Mouse (Mus musculus) left cerebral cortex, postnatal 10 days (tissue): ENCODE results near the gene Ceacam1. TPM values are rescaled to one million over a fixed set of nuclear protein-coding genes. Genes with fewer than 3 reads are reported as not detected.
"Not testable (repeated sequence)": the region's sequence is repeated elsewhere in the genome, so short reads cannot be mapped to it uniquely, and the experiment has no call there.

Experiments
- DNase-seq, 2 experiments: peaks; one replicate each; pipeline ENCODE4 v3.0.0; 2021 to 2022; ENCODE audit warnings: low spot score in 2 of 2, mixed read lengths in 1 of 2; ENCODE audit errors: extremely low spot score in 1 of 2
- intact Hi-C: fragments of 180-260 bp; cut with DNase I; formaldehyde crosslinking; loops from one replicate; pipeline ENCODE4 v1.15.1; 2025
- total RNA-seq, 2 experiments: library from RNA; stranded (reverse); gene quantifications; 2 replicates each; pipeline ENCODE4 v1.2.3; 2021

Ceacam1 gene
- total RNA-seq, 2 experiments from 2014 or later, result 1.1 to 1.8 TPM

DNA sequence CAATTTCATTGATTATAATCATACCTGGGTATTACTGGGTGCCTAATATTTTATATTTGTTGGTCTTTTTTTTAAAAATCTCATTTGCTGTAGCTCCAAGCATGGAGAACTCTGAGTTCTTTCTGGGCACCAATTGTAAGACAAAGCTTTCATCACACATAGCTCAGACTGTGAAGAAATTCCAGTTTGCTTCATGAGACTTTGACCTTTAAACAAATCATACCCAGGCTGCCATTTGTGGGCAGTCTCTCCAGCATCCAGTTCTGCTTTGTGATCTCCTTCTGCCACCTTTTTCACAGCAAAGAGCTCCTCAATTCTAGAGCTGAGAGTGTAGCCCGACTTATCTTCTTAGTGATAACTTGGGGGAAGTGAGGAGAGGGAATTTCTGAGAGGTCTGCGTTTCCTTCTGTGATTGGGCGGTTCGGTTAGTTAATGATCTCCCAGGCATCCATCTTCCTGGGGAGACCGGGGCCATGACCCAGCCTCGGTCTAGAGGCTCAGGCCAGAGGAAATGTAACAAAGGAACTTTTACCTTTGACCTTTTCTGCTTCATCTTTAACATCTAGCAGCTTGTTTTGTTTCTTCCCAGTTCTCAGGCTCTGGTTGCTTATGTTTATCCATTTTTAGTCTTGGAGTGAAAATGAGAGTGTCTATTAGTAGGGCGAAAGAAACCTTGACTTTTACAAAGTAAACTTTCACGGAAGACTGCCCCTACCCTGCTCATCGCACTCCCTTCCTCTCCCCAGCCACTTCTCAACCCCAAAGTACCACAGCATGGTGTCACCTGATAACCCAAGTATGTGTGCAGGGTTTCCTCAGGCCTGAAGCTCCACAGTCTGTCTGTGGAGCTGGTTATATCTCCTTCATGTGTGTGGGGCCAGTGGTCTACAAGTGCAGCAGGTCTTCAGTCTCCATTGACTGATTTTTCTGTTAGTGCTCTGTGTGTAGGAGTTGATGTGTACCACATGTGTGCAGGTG, 27.2 kb downstream of the Ceacam1 start:
- no peak for DNase-seq
- intact Hi-C loops, result no loop called here

DNA sequence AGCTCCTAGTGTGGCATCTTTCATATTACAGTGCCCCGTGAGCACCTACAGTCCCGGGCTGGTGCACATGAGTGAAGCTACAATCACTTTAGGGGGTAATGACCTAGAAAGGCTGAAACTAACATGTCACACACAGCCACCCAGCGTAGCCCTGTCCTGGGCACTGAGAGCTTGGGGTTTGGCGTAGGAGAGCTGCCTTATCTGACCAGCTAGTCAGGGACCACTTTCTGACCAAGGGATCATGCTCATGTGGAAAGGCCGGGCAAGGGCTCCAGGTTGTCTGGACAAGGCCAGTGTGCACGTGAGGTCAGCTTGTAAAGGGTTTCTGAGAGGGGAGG, 36.6 kb downstream of the Ceacam1 start:
- intact Hi-C loops, result no loop called here
- no peak for DNase-seq

DNA sequence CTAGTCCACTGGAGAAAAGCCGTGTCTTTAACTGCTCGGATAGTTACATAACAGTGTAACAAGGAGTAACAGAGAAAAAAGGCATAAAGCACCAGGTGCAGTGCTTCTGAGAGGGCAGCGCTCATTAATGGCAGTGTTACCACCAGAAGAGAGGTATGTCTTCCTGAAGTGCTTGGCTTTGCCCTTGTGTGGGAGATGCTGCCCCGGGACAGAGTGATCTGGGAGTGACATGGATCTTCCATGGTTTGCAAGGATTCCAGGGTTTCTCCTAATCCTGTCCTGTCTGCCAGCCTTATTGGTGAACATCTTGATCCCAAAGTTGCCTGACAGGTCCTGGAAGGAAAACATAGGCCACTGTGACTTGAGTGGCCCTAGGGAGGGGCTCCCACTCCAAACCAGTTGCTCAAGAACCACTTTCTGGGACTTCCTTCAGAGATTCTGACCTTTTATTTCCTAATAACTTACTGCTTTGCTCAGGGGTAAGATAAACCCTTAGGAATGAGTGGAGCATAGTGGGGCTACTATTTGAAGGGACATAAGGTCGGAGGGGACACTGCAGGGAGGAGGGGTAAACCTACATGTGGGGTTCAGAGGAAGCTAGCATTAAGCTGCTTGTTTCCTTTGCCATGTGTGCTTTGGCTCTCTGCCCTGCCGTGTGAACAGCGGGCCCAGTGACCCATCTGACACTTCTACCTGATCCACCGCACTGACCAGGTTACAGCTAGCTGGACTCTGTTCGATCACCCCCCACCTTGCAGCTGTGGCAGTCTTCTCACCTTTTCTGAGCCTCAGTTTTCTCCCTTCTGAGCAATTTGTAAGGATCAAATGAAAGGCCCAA, 37.2 kb downstream of the Ceacam1 start:
- DNase-seq, result no peak
- intact Hi-C loops, result no loop called here

DNA sequence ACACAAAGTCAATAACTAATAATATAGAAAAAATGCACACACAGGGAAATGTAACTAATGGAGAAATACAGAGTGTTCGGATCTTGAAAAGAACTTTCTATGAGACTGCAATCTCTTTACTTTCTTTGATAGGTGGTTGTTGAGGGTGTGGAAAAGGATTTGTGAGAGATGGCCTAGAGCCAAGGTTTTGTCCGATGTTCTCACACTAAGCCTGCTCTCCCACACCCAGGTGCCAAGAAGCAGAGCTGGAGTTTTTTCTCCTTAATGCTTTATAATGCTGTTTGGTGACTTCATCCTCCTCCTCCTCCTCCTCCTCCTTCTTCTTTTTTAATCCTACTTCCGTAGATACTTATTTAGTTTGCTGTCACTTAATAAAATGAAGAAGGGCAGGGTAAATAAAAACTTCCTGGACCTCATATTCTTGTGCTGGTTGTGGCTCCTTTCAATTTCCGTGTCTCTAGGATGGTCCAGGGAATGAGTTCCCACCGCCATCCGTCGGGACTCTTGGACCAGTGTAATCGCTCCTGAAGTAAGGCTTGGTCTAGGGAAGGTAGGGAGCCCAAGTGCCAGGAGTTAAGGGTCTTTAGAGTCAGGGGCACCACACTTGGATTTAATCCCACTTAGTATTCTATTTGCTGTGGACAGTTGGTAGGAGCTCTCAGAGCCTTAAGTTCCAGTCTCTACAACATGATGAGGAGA, 38.1 kb downstream of the Ceacam1 start:
- intact Hi-C loops, result no loop called here
- DNase-seq, result no peak

DNA sequence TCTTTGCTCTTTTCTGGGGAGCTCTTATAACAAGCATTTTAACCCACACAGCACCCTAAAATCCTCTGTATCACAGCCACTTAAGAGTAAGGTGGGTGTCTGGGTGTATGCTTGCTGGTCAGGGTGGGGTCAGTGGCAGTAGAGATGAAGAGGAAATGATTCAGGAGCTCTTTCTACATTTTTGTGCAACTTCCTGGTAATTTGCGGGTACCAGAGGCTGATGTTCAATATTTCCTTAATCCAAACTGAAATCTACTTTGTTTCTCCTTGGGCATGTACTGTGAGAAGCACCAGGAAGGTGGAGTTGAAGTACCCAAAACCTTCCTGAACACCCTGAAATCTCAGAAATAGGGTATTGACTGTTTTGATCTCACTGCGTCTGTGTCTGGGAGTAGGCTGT, 40.7 kb downstream of the Ceacam1 start:
- intact Hi-C loops, result no loop called here
- DNase-seq, result no peak

DNA sequence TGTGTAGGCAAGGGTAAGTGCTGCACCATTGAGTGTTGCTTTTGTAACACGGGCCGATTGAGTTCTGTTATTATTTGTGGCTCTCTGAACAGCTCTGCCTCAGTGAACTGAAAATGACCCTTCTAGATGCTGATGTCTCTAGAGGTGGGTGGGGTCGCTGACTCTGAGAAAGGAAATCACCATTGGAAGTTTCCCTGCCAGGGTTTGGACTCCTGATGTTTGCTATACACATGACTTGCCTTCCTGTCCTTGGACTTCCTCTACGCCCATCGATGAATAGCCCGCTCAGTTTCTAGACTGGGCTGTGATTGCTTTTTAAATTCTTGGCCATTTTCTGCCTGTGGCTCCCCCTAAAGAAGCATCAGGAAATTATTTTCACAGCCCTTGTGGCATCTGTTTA, 41.2 kb downstream of the Ceacam1 start:
- intact Hi-C loops, result no loop called here

DNA sequence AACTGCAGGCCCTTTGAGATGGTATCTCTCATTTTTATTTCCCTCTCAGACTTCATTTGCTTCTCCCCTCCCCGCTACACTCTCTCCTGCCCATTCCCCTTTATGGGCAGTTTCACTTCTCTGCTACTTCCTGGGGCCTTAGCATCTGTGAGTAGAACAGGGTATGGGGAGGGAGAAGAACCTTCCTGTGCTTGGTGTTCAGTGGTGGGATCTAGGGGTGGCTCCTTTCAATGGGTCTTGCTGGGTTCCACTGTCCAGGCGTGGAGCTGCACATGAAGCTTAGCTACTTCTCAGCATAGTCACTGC, 41.9 kb downstream of the Ceacam1 start:
- DNase-seq, result no peak
- intact Hi-C loops, result no loop called here

More for the DNA sequence above, 41.2 kb downstream of the Ceacam1 start:
- DNase-seq, result peak in 1 of 2 experiments; percentile 34

DNA sequence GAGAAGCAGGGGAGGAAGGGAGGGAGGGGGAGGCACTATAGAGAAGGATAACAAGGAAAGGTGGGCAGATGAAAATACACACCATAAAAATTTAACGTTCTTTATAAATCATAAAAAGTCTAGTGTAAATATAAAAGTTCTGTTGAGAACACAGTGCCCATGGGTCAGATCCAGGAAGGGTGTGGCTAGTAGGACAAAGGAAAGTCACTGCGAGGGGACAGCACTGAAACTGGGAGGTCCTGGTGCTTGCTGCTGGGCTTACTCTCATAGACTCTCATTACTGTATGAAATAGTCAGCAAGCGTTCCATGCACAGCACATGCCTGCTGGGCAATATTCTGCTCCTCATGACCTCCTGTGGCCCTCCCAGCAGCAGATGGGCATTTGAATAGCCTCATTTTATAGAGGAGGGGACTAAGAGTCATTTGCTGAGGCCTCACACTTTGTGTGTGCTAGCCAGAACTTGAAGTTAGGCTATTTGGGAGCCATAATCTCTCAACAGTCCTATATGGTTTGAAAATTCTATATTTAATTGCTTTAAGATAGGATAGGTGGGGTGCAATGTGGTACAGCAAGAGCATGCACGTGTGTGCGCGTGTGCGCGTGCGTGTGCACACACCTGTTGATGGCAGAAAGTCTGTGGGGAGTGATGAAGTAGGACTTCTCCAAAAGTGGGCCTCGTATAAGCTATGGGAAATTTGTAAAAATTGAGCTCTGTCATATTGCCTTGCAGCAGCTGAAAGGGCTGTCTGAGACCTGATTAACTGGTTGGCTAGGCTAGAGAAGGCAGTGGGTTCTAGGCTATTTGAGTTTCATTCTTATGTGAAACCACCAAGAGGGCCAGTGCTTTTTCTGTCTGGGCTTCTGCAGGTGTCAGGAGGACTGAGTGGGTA, 42.5 kb downstream of the Ceacam1 start:
- no peak for DNase-seq
- intact Hi-C loops, result no loop called here

DNA sequence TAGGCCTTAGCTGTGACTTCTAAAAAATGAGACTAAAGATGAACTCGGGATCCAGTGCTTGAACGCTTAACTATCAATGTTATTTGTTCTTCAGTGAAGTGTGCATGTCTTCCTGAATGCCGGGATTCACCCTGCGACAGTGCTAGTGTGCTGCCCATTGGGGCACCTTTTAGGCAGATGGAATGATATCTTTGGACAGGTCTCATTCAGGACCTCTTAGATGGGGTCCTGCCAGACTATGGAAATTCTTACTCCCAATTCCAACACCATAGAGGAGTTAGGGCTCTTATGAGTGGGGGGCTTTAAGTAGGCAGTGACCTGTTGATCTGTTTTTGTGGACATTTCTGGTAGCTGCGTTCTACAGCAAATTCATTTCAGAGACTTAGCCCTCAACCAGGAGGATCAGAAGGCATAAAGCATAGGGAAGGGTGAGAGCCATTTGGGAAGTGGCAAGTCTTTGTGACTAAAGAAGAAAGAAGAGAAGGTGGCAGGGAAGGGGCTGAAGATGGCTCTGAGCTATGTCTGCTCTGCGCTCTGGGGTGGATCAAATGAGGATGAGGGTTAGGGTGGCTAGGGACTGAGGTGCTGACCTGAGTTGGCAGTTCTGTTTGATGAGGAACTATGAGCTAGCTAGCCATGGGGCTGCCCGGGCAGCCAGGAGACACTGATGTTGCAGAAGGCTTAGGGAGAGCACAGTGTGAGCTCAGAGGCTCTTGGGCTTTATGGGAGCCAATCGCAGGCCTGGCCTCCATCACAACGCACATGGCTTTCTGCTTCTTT, 43.4 kb downstream of the Ceacam1 start:
- intact Hi-C loops, result no loop called here
- DNase-seq, result no peak

DNA sequence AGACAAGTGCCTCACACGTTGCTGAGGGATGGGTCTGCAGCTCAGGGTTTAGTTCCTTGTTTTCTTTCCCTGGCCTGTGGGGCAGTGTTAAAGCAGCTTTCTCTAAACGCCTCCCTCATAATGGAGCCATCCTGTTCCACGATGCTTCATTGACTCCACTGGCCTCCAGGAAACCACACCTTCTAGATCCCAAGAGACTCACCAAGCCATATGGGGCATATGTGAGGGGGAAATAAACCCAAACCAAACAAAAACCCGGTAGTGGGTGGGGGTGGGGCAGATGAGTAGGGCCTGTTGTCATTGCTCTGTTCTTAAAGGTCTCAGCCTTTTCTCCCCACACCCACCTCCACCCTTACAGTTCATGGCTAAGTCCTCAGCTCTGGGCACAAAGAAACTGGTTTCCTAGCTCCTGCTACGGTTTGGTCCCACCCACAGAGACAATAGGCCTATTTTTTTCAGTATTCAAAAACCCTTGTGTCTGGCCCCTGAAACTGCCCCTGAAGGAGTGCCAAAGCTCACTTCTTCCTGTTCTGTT, 44.3 kb downstream of the Ceacam1 start:
- peak in 1 of 2 experiments; percentile 44 for DNase-seq
- intact Hi-C loops, result no loop called here

DNA sequence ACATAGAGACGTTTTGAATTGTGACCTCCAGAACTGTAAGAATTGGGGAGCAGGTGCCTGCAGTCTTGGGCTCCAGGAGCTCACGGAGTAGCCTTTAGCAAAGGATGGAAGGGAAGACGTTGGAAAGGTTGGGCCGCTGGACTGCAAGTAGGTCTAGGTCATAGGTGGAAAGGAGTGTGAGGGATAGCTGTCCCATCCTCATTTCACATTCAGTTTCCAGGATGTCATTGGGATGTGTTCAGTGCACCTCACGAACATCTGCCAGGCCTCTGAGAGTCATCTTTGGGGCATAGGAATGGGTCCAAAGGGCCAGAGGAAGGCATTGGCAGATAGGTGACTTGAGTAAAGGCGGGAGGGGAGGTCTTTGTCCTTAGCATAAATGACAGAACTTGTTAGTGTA, 45.0 kb downstream of the Ceacam1 start:
- intact Hi-C loops, result no loop called here
- DNase-seq, result no peak

DNA sequence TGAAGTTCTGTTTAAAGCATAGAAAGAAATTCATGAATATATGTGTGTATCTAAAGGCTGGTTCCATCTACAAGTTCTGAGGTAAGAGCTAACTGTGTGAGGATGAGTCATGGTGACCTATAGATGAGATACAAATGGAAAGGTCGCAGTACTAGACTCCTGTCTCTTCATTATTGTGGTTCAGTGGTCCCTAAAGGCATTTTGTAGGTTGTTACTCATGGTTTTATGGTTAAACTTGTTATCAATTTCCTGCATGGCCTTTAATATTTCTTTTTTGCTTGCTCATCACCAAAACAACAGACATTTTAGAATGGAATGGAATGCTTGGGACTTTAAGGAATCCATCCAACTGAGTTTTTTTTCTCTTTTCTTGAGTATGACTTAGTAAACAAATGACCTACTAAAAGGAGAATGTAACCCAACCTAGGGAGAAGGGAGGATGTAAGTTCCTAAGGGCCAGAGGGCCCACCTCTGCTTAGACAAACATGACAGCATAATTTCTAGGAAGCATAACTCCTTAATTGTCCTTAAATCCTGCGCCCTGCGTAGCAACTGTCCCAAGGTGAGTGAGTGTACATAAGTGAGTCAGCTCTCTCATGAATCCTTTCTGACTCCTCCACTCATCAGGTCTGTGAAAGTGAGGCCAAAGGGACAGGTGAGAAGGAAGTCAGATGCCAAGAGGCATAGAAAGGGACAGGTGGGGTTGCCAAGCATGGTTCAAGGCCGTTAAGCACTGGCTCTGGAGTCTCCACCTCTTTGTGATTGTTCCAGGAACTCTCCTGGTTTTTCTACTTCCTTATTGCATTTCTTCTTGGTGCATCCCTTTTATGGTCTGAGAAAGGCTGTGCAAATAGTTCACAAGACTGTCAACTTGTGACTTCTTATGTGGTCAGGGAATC, 47.3 kb downstream of the Ceacam1 start:
- intact Hi-C loops, result loop anchor here (2.0 kb wide), 1 partner anchor 49 kb away; no protein-coding TSS in a partner anchor
- DNase-seq, result no peak

DNA sequence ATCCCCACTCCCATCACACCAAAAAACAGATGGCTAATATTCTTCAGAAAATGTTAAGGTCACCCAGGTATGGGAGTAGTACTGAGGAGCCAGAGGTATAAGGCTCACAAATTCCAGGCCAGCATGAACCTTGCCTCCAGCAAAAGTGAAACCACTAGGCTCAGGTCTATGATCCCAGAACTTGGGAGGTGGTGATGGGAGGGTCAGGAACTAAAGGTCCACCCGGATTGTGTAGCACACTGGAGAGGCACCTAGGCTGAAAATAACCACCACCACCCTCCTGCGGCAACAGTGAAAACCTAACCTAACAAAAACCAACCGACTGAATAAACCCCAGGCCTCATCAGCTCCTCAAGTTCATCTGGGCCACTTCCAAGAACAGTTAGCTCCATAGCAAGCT, 49.1 kb downstream of the Ceacam1 start:
- intact Hi-C loops, result loop anchor here (2.0 kb wide), 1 partner anchor 50 kb away; no protein-coding TSS in a partner anchor

DNA sequence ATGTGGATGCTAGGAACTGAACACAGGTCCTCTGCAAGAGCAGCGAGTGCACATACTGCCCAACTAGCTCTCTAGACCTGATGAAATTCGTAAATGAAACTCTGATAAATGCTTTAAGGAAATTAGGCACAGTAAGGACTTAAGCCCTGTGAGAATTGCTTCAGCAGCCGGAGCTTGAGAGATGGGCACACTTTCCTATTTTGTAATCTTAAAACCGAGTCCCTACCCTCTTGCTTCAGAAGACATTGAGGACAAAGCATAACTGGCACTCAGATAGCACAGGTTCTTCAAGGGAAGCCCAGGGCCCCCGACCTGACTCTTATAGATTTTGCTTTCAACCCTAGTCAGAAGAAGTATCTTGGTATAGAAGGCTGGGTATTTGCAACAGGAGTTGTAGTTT, 50.3 kb downstream of the Ceacam1 start:
- no peak for DNase-seq
- intact Hi-C loops, result no loop called here

More for the DNA sequence above, 49.1 kb downstream of the Ceacam1 start:
- no peak for DNase-seq

DNA sequence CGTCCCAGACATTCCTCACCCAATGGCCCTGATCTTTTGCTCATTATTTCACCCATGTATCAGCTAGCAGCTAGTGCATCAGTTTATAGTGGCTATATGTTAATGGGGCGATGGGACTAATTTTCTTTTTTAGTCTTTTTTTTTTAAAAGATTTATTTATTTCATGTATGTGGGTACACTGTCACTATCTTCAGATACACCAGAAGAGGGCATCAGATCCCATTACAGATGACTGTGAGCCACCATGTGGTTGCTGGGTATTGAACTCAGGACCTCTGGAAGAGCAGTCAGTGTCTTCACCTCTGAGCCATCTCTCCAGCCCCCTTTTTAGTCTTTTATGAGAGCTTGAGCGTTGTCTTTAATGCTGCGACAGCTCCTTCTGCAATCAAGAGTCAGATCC, 51.0 kb downstream of the Ceacam1 start:
- intact Hi-C loops, DNase-seq: not testable (repeated sequence)

DNA sequence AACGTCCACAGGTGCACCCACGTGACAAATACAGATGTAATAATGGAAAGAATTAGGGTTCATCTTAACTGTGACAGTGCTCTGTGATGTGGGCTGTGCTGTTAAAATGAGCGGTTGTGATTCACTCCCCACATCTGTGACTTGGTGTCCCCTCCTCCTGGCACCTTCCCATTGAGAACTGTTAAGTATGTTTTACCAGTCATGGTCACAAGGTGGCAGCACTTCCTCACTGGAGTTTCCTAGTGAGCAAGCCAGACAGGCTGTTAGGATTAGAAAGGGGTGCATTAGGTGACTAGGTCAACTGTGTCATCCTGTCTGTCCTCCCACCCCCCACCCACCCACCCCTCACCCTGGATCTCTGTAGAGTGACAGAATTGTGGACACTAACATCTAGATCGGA, 53.0 kb downstream of the Ceacam1 start:
- peak; percentile 67 to 81 for DNase-seq
- intact Hi-C loops, result loop anchor here (1.0 kb wide), 1 partner anchor 175 kb away; no protein-coding TSS in a partner anchor
